Mouse (Mus musculus): ENCODE measurements at regions not wholly inside any gene's neighbourhood (a gene's known extent, or its start where the extent isn't known, plus 50 kb on each side); places are given as distances from the start of the nearest gene placed in this dataset.
A peak's percentile ranks its signal among the peaks of the same experiment; 100 is the strongest.
"Not testable (repeated sequence)": the region's sequence is repeated elsewhere in the genome, so short reads cannot be mapped to it uniquely, and the experiment has no call there.

GRCm38 (mm10) chr6:68370010-68370409, 834.4 kb upstream of the Tacstd2 start:
- no peak for DNase-seq

DNA sequence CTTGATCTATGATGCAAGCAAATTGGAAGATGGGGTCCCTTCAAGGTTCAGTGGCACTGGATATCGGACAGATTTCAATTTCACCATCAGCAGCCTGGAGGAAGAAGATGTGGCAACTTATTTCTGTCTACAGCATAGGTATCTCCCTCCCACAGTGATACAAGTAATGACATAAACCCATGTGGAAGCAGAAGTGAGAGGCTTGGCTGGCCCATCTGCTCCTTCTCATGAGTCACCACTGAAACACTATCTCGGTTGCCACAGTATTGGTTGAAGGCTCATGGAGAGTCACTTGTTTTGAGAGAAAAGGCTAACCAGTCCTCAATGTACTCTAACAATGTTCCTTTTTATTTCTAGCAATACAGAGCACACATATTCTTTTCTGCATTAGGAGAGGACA, 804.2 kb upstream of the Tacstd2 start:
- no peak for DNase-seq

GRCm38 (mm10) chr6:68339205-68339604, 803.6 kb upstream of the Tacstd2 start:
- not testable (repeated sequence) for DNase-seq

- no peak for DNase-seq
Measured at GRCm38 (mm10) chr6:68311409-68311808, 775.8 kb upstream of the Tacstd2 start.

- no peak for DNase-seq
Measured at GRCm38 (mm10) chr6:68302133-68302532, 766.5 kb upstream of the Tacstd2 start.

DNA sequence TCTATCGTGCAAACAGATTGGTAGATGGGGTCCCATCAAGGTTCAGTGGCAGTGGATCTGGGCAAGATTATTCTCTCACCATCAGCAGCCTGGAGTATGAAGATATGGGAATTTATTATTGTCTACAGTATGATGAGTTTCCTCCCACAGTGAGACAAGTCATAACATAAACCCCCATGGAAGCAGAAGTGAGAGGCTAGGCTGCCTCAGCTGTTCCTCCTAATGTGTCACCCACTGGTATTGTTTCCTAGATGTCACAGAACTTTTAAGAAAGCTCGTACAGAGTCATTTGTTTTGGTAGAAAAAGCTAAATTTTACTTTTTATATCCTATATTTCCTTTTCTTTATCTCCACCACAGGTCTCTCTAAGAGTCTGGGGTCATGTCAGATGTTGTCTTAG, 721.1 kb upstream of the Tacstd2 start:
- no peak for DNase-seq

GRCm38 (mm10) chr6:68256151-68256550, 720.6 kb upstream of the Tacstd2 start:
- no peak for DNase-seq

DNA sequence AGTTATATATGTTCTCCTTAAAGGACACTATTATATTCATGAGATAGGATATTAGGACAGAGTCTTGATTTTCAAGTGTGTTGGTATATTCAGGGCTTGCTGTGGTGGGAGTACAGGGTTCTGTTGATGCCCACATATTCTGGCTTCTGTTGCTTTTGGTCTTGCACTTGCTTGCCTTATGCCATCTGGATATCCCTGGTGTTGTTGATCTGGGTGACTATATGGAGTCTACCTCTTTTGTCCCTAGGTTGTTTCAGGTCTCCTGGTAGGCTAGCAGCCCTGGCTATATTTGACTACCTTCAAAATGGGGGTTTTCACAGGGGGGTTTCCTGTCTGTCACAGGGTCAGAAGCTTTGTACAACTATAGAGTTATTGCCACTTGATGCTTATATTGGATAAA, 717.1 kb upstream of the Tacstd2 start:
- DNase-seq = no peak

DNA sequence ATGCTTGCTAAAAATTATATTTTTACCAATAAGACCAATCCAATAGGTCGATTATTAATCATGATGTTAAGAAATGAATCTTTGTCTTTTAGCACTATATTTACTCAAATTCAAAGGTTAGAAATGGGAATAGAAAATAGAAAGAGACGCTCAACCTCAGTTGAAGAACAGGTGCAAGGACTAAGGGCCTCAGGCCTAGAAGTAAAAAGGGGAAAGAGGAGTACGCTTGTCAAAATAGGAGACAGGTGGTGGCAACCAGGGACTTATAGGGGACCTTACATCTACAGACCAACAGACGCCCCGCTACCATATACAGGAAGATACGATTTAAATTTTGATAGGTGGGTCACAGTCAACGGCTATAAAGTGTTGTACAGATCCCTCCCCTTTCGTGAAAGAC, 715.7 kb upstream of the Tacstd2 start:
- not testable (repeated sequence) for DNase-seq

- not testable (repeated sequence) for DNase-seq
Measured at GRCm38 (mm10) chr6:68250392-68250791, 714.8 kb upstream of the Tacstd2 start.

- not testable (repeated sequence) for DNase-seq
Measured at GRCm38 (mm10) chr6:68249259-68249658, 713.7 kb upstream of the Tacstd2 start.

- DNase-seq = not testable (repeated sequence)
Measured at GRCm38 (mm10) chr6:68248018-68248533, 712.5 kb upstream of the Tacstd2 start.

GRCm38 (mm10) chr6:68242749-68243148, 707.2 kb upstream of the Tacstd2 start:
- not testable (repeated sequence) for DNase-seq

DNA sequence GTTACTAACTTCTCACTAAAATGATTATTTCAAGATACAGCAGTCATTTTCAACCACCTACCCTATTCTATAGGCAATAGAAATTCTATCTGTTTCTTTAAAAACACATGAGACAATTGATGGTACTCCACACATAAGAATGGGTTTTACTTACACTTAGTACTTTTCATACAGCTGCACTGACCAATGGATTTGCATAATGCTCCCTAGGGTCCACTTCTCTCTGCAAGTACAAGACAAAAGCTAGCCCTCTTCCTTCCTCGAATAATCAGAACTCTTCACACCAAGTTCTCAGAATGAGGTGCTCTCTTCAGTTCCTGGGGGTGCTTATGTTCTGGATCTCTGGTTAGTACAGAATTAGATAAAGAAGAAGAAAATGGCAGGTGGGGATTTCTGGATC, 684.1 kb upstream of the Tacstd2 start:
- DNase-seq = no peak

- DNase-seq = peak; percentile 10
Measured at GRCm38 (mm10) chr6:68201448-68201847, 665.9 kb upstream of the Tacstd2 start.

- no peak for DNase-seq
Measured at GRCm38 (mm10) chr6:68198031-68198430, 662.4 kb upstream of the Tacstd2 start.

- DNase-seq = no peak
Measured at GRCm38 (mm10) chr6:68164792-68165191, 629.2 kb upstream of the Tacstd2 start.

DNA sequence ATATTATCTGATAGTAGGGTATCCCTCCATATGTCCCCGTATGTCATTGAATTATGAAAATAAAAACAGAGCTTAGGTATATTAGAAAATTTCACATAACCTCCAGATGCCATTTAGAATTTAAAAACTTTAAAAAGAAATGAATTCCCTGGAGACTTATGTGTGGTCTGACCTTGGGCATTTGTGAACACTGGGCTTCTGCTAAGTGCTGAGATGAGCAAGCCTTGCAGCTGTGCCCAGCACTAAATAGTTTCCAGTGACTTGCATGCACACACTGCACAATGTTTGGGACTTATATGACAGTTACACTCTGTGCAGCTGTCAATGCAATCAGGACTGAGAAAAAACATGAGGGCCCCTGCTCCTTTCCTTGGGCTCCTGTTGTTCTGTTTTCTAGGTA, 628.5 kb upstream of the Tacstd2 start:
- DNase-seq = not testable (repeated sequence)

DNA sequence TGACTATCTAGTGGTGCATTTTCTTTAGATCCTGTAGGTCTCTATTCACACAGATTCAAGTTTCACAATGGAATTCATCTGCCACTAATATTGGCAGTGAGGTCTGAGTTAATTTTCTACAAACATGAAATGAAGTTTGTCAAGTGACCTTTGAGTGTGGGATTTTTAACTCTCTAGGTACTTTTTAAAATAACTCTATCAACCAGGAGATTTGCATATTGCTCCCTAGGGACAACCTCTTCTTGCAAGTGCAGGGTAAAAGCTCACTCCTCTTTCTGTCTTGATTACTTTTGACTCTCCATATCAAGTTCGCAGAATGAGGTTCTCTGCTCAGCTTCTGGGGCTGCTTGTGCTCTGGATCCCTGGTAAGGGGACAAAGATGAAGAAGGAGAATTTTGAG, 616.0 kb upstream of the Tacstd2 start:
- no peak for DNase-seq

- DNase-seq = no peak
Measured at GRCm38 (mm10) chr6:68102481-68102880, 566.9 kb upstream of the Tacstd2 start.

Measured in adrenal gland, postnatal 14 days (tissue).